Mouse (Mus musculus): Measurements from ENCODE around the gene Mroh3.

Mroh3 gene

DNA sequence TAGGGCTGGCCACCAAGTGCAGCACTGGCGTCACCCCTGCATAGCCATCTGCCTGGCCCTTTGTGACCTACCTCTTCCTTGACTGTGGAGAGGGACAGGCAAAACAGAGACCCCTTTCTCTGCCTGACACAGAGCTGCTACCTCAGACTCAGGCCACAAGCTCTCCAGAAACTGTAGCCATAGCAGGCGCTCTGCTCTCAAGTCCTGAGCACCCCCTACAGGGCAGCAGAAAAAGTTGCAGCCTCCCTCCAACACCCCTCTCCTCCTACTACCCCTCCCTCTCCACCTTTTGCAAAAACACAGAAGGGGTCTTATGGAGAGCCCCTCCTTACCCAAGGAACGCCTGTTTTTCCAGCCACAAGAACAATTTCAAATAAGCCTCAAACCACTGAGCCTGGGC, at the start of gene Mroh3:
TSS of gene Mroh3 (minus strand) at position 26 of the 400 bp plus-strand sequence.
- DNase-seq, result peak; percentile 50

DNA sequence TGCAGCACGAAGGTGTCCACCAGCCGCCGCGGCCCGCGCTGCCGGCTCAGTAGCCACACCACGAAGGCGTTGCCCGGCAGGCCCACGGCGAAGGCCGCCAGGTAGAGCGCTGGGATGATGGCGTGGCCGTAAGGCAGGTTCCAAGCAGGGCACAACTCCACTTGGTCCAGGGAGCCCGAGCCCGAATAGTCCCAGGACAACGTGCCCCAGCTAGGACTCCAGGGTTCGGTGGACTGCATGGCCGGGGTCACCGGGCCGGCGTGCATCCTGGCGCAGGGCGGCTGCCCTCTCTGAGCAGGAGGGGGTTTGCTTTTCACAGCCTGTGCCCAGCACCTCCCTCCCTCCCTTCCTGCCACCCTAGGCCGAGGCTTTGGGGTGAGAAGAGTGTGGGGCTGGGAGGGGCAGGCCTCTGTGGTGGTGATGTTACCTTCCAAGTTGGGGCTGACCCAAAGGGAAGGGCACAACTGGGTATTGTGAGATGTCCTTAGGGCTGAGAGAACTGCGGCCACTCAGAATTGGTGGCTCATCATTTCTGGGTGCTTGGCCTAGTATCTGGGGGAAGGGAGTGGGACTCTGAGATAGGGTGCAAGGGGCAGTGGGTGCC, 48.1 kb upstream of the Mroh3 start, which contains the start of gene Gpr25:
TSS of gene Gpr25 (minus strand) at position 239 of the 604 bp plus-strand sequence.
- no peak for DNase-seq

DNA sequence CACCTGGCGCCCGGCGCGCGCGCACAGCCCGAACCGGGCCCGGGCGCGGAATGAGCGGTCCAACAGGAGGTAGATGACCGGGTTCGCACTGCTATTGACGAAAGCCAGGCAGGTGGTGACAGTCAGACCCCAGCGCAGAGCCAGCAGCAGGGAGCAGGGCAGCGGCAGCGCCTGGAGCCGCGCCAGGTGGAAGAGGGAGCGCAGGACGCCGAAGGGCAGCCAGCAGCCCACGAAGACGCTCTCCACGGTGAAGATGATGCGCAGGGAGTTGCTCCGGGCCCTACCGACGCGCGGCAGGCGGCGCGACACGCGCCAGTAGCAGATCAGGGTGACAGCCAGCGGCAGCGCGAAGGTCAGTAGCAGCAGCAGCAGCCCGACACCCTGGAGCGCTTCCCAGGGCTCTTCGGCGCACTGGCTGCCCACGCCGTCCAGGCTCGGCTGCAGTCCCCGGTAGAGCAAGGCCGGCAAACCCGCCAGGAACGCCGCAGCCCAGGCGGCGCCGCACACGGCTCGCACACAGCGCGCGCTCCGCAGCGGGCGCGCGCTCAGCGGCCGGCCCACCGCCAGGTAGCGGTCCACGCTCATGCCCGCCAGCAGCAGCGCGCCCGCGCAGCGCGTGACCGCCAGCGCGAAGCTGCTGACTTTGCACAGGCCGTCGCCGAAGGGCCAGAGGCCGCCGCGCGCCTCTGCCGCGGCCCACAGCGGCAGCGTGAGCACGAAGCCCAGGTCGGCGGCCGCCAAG, 47.4 kb upstream of the Mroh3 start:
- DNase-seq, result peak; percentile 65

DNA sequence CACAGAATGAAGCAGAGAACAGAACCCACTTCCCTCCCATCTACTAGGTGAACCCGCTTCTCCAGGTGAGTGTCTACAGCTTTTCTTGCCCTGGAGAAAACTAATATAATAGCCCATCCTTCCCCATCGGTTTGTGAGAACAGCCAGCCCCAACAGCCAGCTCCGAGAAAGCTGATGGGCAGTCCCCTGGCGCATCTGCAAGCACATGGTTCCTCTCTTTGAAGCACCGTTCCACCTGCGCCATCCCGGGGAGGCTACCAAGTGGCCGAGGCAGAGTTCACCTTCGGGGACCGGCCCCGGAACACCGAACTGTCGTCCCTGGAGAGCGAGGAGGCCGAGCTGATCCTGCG, 46.9 kb upstream of the Mroh3 start:
- no peak for DNase-seq

DNA sequence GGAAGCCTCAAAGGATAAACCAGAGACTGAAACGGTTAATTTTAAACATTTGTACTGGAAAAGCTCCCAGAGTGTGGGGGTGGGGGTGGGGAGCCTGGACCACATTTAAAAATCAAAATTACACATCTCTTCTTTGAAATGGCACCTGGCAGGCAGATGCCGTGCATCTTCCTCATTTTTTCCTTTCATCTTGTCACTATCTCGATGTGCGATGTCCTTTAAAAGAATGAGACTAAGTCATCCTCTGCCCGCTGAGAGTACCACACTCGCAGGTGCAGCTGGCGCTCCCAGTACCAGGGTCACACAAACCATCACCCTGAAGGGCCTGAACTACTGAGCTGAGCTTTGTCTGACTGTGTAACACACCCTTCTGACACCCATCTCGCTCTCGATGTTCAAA, 45.9 kb upstream of the Mroh3 start:
- no peak for DNase-seq

DNA sequence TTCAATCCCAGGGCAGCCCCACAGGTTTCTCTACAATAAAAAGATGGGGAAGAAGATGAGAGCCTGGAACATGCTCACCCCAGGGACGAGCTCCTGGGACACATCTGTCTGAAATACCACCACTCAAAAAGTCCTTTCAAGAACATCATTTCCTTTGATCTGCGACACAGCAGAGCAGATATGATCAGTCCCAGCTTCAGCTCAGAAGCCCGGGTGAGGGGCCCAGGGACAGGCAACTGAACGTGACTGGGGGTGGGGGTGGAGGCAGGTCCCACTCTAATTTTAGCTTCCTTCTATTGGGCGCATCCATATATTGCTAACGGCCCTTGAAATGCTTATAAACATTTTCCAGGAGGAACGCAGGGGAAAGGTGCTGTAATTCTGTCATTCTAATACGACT, 43.0 kb upstream of the Mroh3 start:
- DNase-seq, result no peak

DNA sequence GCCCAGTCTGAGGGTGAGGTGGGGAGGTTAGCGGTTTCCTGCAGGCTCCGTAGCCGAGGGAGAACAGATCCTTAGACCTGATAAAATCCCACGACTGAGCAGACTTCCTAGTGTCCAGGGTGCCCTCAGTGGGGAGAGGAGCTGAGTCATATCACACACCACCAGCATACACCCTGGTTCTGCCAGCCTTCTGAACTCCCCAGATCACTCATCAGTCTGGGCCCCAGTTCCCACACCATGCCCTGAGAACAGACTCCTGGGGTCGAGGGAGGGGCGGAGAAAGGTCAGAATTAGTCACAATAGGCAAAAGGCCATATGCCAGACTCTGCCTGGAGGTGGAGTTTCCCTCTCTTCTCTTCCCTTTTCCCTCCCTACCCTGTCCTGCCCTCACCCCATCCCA, 42.5 kb upstream of the Mroh3 start:
- DNase-seq, result no peak

DNA sequence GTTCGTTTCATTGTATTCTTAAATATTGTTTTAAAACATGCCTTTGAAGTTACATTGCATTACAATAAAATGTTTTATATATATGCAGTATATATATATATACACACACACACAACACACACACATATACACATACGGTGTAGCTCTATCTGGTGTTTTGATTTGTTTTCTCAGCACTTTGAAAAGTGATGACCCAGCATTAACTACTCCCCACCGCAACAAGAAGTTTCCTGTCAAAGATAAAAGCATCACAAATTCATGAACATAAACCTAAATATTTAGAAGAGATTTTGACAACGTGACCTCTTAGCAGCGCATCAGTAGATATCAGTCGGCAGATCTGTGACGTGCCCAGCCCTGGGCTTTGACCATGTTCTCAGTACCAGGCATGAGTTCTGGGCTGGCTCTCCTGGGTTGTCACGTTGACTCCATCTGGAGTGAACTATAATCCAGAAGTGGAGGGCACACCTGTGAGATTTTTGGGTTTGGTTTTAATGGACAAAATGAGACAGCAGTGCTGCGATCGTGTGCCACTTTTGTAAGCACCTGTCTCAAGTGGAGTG, 42.0 kb upstream of the Mroh3 start:
- no peak for DNase-seq

DNA sequence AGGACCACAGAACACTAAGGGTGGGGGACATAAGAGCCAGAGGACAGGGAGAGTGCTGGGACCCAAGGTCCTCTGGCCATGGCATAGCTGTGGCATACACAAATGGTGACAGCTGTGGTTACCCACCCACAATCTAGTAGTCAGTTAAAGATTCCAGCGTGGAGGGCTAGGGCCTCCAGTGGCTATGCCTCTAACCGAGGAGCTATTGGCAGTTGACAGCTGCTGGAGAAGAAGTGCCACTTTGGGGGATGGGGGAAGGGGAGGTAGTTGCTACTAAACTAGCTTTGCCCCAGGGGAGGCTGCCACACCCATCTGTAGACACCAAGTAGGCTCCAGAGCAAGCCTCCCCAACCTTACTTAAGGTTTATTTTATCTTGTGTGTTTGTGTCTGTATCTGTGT, 40.8 kb upstream of the Mroh3 start:
- DNase-seq, result no peak

DNA sequence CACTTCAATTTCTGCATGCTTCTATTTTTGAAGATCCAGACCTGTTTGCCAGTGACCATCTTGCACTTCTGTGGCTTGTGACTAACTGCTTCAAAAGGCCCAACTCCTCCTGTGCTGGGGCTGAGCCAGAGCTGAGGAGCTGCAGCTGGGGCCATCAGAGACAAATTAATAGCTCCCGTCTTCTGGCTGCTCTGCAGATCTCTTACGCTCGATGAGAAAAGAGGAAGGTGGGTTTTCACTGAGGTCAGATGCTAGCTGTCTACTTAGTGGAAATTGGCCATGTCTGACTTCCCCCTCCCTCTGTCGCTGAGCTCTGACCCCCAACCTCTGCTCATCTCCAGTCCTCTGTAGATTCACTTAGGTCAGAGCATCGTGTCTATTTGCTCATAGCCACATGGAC, 37.0 kb upstream of the Mroh3 start:
- no peak for DNase-seq

DNA sequence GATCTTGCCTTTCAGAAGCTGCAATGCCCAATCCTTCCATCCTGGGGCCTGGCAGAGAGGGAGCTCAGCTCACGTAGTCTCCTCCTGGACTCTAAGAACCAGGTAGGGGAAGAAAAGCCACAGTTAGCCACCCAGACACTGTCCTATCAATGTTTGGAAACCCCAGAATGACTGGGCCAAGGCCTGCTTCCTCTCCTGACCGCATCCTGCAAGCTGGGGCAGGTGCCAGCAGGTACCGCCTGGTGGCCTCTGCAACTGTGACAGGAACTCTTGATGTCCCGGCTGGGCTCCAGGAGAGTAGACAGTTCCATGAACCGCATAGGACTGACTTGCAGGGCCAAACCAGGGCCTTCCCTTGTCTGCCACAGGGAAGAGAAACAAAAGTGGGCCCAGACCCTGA, 34.8 kb upstream of the Mroh3 start:
- no peak for DNase-seq

DNA sequence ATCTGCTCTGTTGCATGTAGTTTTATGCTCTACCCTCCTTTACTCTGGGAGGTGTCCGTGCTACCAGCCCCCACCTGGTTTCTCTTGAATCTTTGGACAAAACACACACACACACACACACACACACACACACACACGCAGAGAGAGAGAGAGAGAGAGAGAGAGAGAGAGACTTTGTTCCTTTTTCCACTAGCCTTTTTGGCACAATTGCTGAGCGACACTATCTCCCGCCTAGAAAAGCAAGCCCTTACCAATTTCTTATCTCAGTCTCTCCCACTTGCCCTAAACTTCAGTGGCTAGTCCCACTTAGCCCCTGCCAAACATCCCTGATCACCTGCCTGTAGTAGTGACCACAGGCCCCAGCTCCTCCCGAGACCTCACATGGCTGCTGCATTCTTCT, 31.8 kb upstream of the Mroh3 start:
- DNase-seq, result no peak

DNA sequence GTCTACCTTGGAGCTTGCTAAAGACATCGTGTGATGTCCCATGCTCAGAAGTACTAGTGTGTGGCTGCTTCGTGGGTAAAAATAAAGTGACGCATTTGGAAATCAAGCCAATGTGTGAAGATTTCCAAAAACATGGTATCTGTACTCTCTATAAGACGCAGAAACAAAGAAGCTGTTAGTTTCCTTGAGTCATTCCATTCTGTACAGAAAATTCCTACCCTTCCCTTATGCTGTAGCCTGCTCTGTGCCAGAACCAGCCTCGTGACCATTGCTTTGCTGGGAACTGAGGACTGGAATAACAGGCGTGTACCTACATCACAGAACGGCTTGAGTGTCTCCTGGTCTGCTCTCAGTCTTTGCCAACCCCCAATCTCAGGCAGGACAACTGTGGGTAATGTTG, 29.2 kb upstream of the Mroh3 start:
- DNase-seq, result no peak

DNA sequence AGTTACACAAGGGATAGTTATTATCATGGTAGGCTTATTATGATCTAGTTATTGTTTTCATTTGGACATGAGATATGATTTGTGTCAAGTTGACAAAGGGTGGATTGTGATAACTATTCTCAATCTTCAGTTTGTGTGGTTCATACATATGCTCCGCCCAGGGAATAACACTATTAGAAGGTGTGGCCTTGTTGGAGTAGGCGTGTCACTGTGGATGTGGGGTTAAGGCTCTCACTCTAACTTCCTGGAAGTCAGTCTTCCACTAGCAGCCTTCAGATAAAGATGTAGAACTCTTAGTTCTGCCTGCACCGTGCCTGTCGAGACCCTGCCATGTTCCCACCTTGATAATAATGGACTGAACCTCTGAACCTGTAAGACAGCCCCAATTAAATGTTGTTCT, 25.9 kb upstream of the Mroh3 start:
- no peak for DNase-seq

DNA sequence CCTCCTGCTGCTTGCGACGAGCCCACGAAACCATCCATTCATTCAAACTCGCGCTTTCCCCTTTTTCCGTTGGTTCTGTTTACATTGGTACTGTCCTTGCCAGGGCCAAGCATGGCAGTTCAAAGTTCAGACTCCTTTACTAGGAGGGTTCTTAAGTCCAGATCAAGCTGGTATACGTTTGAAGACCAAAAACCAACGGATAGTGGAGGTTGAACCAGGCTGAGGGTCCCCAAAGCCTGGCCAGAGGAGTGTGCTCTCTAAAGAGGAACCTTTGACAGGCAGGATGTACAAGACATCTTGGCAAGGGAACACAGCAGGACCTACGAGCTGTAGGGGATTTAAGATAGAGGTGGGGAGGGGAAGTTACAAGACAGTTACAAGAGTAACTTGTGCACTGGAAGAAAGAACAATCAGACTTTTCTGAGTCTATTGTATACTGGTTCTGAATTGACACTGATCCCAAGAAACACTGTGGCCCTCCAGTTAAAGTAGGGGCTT, 22.0 kb upstream of the Mroh3 start:
- no peak for DNase-seq

DNA sequence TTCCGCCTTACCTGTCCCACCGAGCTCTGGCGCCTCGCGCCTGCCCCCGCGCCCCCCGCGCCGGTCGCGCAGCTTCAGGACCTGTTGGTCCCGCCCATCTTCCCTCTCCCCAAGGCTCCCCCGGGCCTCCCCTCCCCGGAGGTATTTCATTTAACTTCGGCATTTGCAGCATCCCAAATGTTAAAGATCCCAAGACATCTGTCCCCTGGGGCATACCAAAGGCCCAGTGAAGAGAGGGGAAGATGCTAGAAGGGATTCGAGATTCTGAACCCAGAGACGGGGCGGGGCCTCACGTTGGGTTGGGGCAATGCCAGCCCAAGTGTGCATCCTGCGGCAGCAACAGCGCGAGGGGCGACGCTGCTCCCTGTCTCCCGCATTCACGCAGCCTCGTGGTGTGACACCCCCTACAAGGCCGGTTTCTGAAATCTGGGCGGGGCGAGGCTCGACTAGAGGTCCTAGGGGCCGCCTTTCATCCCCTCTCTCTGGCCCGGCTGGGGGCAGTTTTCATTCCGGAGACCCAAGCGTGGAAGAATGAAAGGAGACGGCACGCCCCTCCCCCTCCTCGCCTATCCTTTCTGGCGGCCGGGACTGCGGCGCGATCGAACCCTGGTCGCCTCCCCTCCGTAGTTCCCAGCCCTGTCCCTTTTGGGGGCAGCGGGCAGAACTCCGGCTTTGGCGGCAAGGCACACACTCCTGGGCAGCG, 21.4 kb upstream of the Mroh3 start, which contains the start of gene Inava:
TSS of gene Inava (minus strand) at position 373 of the 703 bp plus-strand sequence.
- peak; percentile 51 for DNase-seq

DNA sequence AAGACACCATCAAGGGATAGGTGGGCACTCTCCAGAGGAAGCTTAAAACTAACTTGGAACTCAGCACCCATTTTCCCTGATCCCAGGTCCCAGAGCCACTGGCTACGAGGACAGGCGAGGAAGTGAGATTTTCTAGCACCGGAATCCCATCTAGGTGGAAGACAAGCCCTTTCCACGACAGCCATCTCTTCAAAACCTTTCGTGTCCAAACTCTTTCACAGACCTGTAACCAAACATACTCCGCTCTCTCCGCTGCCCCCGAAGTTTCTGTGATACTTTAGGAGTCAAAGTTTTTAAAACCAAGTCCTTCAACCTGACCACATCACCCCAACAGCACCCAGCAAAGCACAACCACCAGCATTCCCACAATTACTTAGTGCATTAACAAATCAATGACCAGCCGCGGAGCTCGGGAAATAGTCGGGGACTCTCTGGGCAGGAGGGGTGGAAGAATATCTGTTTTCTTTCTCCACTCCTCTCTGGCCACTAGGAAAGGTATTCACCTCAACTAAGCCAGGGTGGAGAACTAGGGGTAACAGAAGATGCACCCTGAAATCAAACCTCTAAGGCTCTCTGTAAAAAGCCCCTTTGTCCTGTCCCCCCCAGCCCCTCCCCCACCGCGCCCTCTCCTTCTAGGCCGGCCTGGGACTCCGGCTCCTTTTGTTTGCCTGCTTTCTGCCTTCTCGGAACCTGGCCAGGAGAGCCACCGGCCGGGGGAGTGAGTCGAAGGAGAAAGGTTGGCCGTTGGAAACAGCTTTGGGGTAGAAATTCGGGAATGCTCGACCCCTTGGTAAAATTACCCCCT, 20.6 kb upstream of the Mroh3 start:
- no peak for DNase-seq

DNA sequence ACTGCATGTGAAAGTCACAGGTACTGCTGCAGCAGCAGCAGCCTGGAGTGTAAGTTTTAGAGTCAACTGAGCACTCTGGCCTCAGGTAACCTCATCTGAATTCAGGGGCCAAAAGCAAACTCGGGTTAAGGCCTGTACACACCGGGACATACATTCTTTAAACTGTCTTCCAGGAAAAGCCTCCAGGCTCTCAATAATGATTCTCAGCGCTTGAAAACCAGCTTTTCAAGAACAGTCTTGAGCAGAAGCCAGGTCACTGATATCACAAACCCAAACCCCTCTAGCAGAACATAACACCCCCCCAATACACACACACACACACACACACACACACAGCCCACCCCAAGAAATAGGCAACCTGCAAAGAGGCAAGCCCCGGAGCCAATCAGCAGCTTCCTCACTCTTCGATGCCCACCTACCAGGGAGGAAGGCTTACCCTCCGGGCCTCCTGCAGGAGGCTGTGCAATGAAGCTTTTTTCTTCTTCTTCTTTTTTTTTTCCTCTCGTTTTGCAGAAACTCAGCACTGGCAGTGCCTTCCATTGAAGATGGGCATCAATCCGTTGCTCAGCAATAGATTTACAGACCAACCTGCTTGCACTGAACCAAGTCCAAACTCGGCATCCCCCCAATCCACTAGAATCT, 19.8 kb upstream of the Mroh3 start:
- no peak for DNase-seq

DNA sequence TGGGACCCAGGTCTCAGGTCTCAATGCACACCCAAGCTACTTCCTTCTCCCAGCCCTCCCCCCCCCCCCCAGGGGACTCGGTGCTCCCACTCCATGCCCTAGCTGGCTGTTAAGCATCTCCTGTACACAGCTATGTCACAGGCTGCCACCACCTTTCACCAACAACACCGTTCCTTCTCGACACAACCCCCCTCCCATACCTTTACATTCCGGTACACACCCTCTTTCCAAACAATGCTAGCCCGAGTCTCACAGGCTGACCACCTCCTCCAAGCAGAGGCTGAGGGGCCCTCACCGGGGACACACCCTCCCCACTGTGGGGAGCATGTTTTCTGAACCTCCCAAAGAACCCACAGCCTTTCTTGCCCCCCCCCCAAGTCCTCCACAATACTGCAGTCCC, 19.0 kb upstream of the Mroh3 start:
- peak; percentile 29 for DNase-seq

DNA sequence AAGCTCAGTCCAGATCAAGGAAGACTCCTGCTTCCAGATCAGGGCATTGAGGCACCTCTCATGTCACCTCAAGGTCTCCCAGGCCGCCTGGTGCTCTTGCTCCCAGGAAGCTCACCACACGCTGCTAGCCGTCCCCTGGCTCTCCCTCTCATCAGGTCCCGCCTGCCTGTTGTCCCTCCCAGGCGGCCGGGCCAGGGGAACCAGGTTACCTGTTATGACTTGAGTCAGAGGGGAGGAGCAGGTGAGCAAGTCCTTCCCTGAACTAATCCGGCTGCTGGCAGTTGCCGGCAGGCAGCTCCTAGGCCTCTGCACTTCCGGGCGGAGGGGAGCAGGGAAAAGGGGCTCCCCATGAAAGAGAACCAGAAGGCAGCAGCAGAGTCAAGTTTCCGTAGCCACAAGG, 17.6 kb upstream of the Mroh3 start:
- DNase-seq, result peak; percentile 63

DNA sequence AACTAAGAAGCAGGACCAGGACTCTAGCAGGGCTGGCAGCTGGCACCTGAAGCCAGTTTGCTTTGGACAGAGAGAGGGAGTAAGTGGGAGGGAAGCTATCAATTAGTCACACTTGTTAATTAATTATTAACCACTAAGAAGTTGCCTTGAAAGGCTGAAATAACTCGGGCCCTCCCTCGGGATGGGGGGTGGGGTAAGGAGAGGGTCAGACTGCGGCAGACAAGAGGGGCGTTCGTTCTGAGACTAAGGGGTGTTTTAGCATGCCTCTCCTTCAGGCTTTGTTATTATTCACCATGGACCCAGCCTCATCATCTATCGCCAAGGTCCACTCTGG, 16.4 kb upstream of the Mroh3 start:
- no peak for DNase-seq

DNA sequence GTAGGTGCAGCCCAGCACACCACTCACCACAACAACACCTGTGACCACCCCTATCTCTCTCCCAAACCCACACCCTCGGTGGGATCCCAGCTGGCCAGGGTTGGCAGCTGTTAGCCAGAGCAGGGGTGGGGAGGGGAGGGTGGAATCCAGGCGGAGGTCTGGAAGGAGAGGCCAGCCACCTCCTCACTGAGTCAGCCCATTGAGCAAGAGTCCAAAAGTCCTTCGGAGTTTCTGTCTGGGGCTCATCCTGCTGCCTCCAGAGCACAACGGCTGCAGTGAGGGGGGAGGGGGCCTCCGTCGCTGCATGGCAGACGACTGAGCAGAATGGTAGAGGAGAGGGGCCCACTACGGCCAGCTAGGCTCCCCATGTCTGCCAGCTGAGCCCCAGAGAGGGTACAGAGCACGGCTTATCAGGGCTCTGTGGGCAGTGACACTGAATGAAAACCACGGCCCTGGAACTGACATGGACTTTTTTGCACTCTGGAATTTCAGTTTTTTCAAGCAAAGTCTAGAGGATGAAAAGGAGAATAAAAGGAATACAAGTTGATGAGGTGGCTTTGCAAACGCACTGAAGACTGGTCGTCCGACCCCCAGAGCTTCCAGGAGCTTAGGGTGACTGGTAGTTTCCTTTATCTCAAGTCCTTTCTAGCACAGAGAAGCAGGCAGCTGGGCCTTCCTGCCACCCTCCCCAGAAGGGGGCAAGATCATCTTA, 15.9 kb upstream of the Mroh3 start:
- DNase-seq, result peak; percentile 43

Measured in lung, postnatal 10 days (tissue).